Mouse (Mus musculus): Measurements from ENCODE around the gene Lin7b. TPM values are rescaled to one million over a fixed set of nuclear protein-coding genes. Genes with fewer than 3 reads are reported as not detected.

The Lin7b gene
- polyA plus RNA-seq, 1 experiment from 2014 or later = 2.7 TPM

- Histone ChIP-seq H3K4me2 (no peak overlapping the region), H3K27me3 (no peaks in the 10 kb centered on the region), H3K9me3 (no peaks in the 10 kb centered on the region), H3K36me3 (peaks cover 86% of the 10 kb centered on the region), H3K9ac (no peak overlapping the region), H3K27ac (no peak overlapping the region), H3K4me3 (no peak overlapping the region), H3K4me1 (no peaks in the 10 kb centered on the region)
- WGBS = 91% methylated on average over 1 of the region's 1 CpGs
- no peak for ATAC-seq (ENCODE audit: insufficient number of reproducible peaks, insufficient read depth, low FRiP score, low TSS enrichment, low read depth)
Observed at GRCm38 (mm10) chr7:45376057-45376456, 5.7 kb upstream of the Lin7b start.

GRCm38 (mm10) chr7:45374620-45375019 is 4.2 kb upstream of the Lin7b start:
- Histone ChIP-seq H3K36me3 (peaks cover 72% of the 10 kb centered on the region), H3K27me3 (peaks cover 7% of the 10 kb centered on the region), H3K9me3 (no peaks in the 10 kb centered on the region), H3K4me3 (no peak overlapping the region), H3K9ac (no peak overlapping the region), H3K4me1 (peaks cover 12% of the 10 kb centered on the region), H3K27ac (no peak overlapping the region), H3K4me2 (no peak overlapping the region)
- 94% methylated on average over 8 of the region's 8 CpGs for WGBS
- no peak for ATAC-seq (ENCODE audit: insufficient number of reproducible peaks, insufficient read depth, low FRiP score, low TSS enrichment, low read depth)

- peaks cover 23% of the 10 kb centered on the region for H3K27me3 ChIP-seq
- peaks cover 50% of the 10 kb centered on the region for H3K36me3 ChIP-seq
- H3K4me3 ChIP-seq = no peak overlapping the region
- H3K4me1 ChIP-seq = peaks cover 20% of the 10 kb centered on the region
- H3K9ac ChIP-seq = no peak overlapping the region
- no peak overlapping the region for H3K4me2 ChIP-seq
- H3K9me3 ChIP-seq = no peaks in the 10 kb centered on the region
- 82% methylated on average over 5 of the region's 5 CpGs for WGBS
- H3K27ac ChIP-seq = no peak overlapping the region
- ATAC-seq (ENCODE audit: insufficient number of reproducible peaks, insufficient read depth, low FRiP score, low TSS enrichment, low read depth) = no peak
Observed at GRCm38 (mm10) chr7:45372371-45372770, 2.0 kb upstream of the Lin7b start.

- Histone ChIP-seq H3K4me2 (peak overlapping the region; percentile 92), H3K9me3 (no peaks in the 10 kb centered on the region), H3K27ac (no peak overlapping the region), H3K36me3 (peaks cover 27% of the 10 kb centered on the region), H3K27me3 (peaks cover 36% of the 10 kb centered on the region), H3K4me3 (peak overlapping the region; percentile 51), H3K9ac (peak overlapping the region; percentile 69), H3K4me1 (peaks cover 32% of the 10 kb centered on the region)
- ATAC-seq (ENCODE audit: insufficient number of reproducible peaks, insufficient read depth, low FRiP score, low TSS enrichment, low read depth) = peak; percentile 6
- 10% methylated on average over 52 of the region's 52 CpGs for WGBS
Observed at GRCm38 (mm10) chr7:45369836-45370474, 428 bp downstream of the Lin7b start.

GRCm38 (mm10) chr7:45369022-45369745 is 1.2 kb downstream of the Lin7b start:
- H3K4me2 ChIP-seq = peak overlapping the region; percentile 92
- 0 out of 2 replicates have a peak overlapping the region, but pooled peaks have one; percentile 51 for H3K4me3 ChIP-seq
- no peaks in the 10 kb centered on the region for H3K9me3 ChIP-seq
- H3K36me3 ChIP-seq = peaks cover 21% of the 10 kb centered on the region
- ATAC-seq (ENCODE audit: insufficient number of reproducible peaks, insufficient read depth, low FRiP score, low TSS enrichment, low read depth) = no peak
- no peak overlapping the region for H3K9ac ChIP-seq
- no peak overlapping the region for H3K27ac ChIP-seq
- peaks cover 43% of the 10 kb centered on the region for H3K27me3 ChIP-seq
- peaks cover 32% of the 10 kb centered on the region for H3K4me1 ChIP-seq
- WGBS = 74% methylated on average over 16 of the region's 16 CpGs

- ATAC-seq (ENCODE audit: insufficient number of reproducible peaks, insufficient read depth, low FRiP score, low TSS enrichment, low read depth) = no peak
- WGBS = 83% methylated on average over 15 of the region's 15 CpGs
- Histone ChIP-seq H3K4me2 (peak overlapping the region; percentile 95), H3K4me3 (peak overlapping the region; percentile 70), H3K9me3 (no peaks in the 10 kb centered on the region), H3K36me3 (peaks cover 12% of the 10 kb centered on the region), H3K27ac (no peak overlapping the region), H3K4me1 (peaks cover 32% of the 10 kb centered on the region), H3K27me3 (peaks cover 53% of the 10 kb centered on the region), H3K9ac (no peak overlapping the region; the same call in 1 of the 2 replicates)
Observed at GRCm38 (mm10) chr7:45368178-45368577, 2.2 kb downstream of the Lin7b start.

GRCm38 (mm10) chr7:45367020-45367880 is 3.1 kb downstream of the Lin7b start:
- Histone ChIP-seq H3K27ac (peak overlapping the region; percentile 68), H3K4me1 (peaks cover 35% of the 10 kb centered on the region), H3K4me3 (peak overlapping the region; percentile 70), H3K9me3 (no peaks in the 10 kb centered on the region), H3K4me2 (peak overlapping the region; percentile 95), H3K27me3 (peaks cover 63% of the 10 kb centered on the region), H3K36me3 (0 out of 2 replicates have a peak, but pooled peaks cover 2% of the 10 kb centered on the region), H3K9ac (peak overlapping the region; percentile 80)
- ATAC-seq (ENCODE audit: insufficient number of reproducible peaks, insufficient read depth, low FRiP score, low TSS enrichment, low read depth) = peak; percentile 85
- under 1% methylated on average over 68 of the region's 70 CpGs for WGBS

GRCm38 (mm10) chr7:45366652-45367019 is 3.7 kb downstream of the Lin7b start, which contains the start of gene Ppfia3:
Ppfia3 (minus strand) TSS chr7:45367019.
- H3K4me1 ChIP-seq = peaks cover 40% of the 10 kb centered on the region

GRCm38 (mm10) chr7:45365742-45366651 is 4.4 kb downstream of the Lin7b start:
- Histone ChIP-seq H3K9me3 (no peaks in the 10 kb centered on the region), H3K27ac (no peak overlapping the region; the same call in 1 of the 2 replicates), H3K36me3 (no peaks in the 10 kb centered on the region), H3K4me2 (peak overlapping the region; percentile 95), H3K4me3 (peak overlapping the region; percentile 70), H3K4me1 (peaks cover 41% of the 10 kb centered on the region), H3K27me3 (peaks cover 75% of the 10 kb centered on the region), H3K9ac (peak overlapping the region; percentile 80)
- ATAC-seq (ENCODE audit: insufficient number of reproducible peaks, insufficient read depth, low FRiP score, low TSS enrichment, low read depth) = no peak
- WGBS = 4% methylated on average over 35 of the region's 35 CpGs

More at GRCm38 (mm10) chr7:45366652-45367019, 3.7 kb downstream of the Lin7b start, which contains the start of gene Ppfia3:
- H3K9me3 ChIP-seq = no peaks in the 10 kb centered on the region
- peak within 1 kb of the TSS; percentile 70 for H3K4me3 ChIP-seq
- peak within 1 kb of the TSS; percentile 95 for H3K4me2 ChIP-seq
- peak within 1 kb of the TSS; percentile 68 for H3K27ac ChIP-seq
- peak within 1 kb of the TSS; percentile 80 for H3K9ac ChIP-seq
- no peaks in the 10 kb centered on the region for H3K36me3 ChIP-seq
- under 1% methylated on average over 21 of the region's 26 CpGs for WGBS
- peak; percentile 18; the same call in 1 of the 2 replicates for ATAC-seq (ENCODE audit: insufficient number of reproducible peaks, insufficient read depth, low FRiP score, low TSS enrichment, low read depth)
- peaks cover 69% of the 10 kb centered on the region for H3K27me3 ChIP-seq

GRCm38 (mm10) chr7:45363983-45364382 is 6.4 kb downstream of the Lin7b start:
- peaks cover 28% of the 10 kb centered on the region for H3K4me1 ChIP-seq
- no peak overlapping the region for H3K4me3 ChIP-seq
- 81% methylated on average over 2 of the region's 2 CpGs for WGBS
- no peaks in the 10 kb centered on the region for H3K9me3 ChIP-seq
- no peak overlapping the region for H3K4me2 ChIP-seq
- no peaks in the 10 kb centered on the region for H3K36me3 ChIP-seq
- H3K27ac ChIP-seq = no peak overlapping the region
- no peak for ATAC-seq (ENCODE audit: insufficient number of reproducible peaks, insufficient read depth, low FRiP score, low TSS enrichment, low read depth)
- no peak overlapping the region for H3K9ac ChIP-seq
- peaks cover 78% of the 10 kb centered on the region for H3K27me3 ChIP-seq
